Comparison of ENCODE assay signal across 18 mouse cellular contexts in genomic region chrX:99066550-99066949, GRCm38 (mm10).
"Had no signal": no experiment of that assay in that cellular context is flagged by ENCODE, and none has a peak within 500 bp of the region (broad histone marks: within the 10 kb centered on the region; RNA-seq: fewer than 3 reads in every experiment).

No protein-coding gene starts in this region.

- ATAC-seq: midbrain, embryonic 16.5 days had no signal

- H3K4me3 ChIP-seq: midbrain, embryonic 10.5 days; midbrain, embryonic 12.5 days; myocyte; neural tube, embryonic 13.5 days; neural tube, embryonic 15.5 days had no signal

- DNase-seq: lung, adult 18-20 months; lung, embryonic 14.5 days; lung, postnatal 10 days; midbrain, embryonic 14.5 days; retina, postnatal 1 day; right cerebral cortex, adult 18-20 months; right cerebral cortex, postnatal 25 days; right cerebral cortex, postnatal 4 days; spleen, adult 18-20 months; thymus, adult 18-20 months; thymus, postnatal 14 days; thymus, postnatal 36 days had no signal

- H3K4me1 ChIP-seq: midbrain, embryonic 10.5 days; midbrain, embryonic 12.5 days; neural tube, embryonic 13.5 days; neural tube, embryonic 15.5 days had no signal

- H3K27ac ChIP-seq: midbrain, embryonic 10.5 days; midbrain, embryonic 12.5 days; neural tube, embryonic 13.5 days; neural tube, embryonic 15.5 days had no signal
